Mouse (Mus musculus) liver, postnatal 0 days (tissue): Measurements from ENCODE around the gene Spag9.

Experiments used
- CTCF ChIP-seq: sonication (generic); IDR thresholded peaks from 2 replicates; pipeline ENCODE4 v1.5.1; 2016; ENCODE audit warnings: antibody characterized with exemption, low read depth
- EP300 ChIP-seq: IDR thresholded peaks from 2 replicates; pipeline ENCODE4 v1.6.1; 2016; ENCODE audit warnings: antibody characterized with exemption, low read depth, mild to moderate bottlenecking

GRCm38 (mm10) chr11:93948887-93949567 is 46.9 kb upstream of the Spag9 start:
- TF ChIP-seq CTCF (no peak), EP300 (no peak)
